Mouse (Mus musculus) hindbrain, embryonic 12.5 days (tissue): ENCODE measurements around the gene Cd209g. TPM values are rescaled to one million over a fixed set of nuclear protein-coding genes. Genes with fewer than 3 reads are reported as not detected.

Source experiments
- ATAC-seq: fragments of 200-750 bp; cut with Nextera tagmentation; 2 replicates; pipeline ENCODE4 v1.8.0; 2017; ENCODE audit warnings: moderate TSS enrichment; ENCODE audit not compliant: low FRiP score
- H3K27ac ChIP-seq: fragments of 300-500 bp; sonication (generic); 2 replicates; pipeline ENCODE4 v1.5.1; 2016; ENCODE audit warnings: mild to moderate bottlenecking
- H3K27me3 ChIP-seq: fragments of 300-500 bp; sonication (generic); 2 replicates; pipeline ENCODE4 v1.6.1; 2016; ENCODE audit warnings: mild to moderate bottlenecking
- H3K36me3 ChIP-seq: fragments of 300-500 bp; sonication (generic); 2 replicates; pipeline ENCODE4 v1.6.1; 2016; ENCODE audit warnings: mild to moderate bottlenecking
- H3K4me1 ChIP-seq: fragments of 300-500 bp; sonication (generic); 2 replicates; pipeline ENCODE4 v1.6.1; 2016
- H3K4me2 ChIP-seq: fragments of 300-500 bp; sonication (generic); replicated peaks from 2 replicates; pipeline ENCODE4 v1.6.1; 2016; ENCODE audit warnings: mild to moderate bottlenecking
- H3K4me3 ChIP-seq: fragments of 300-500 bp; sonication (generic); 2 replicates; pipeline ENCODE4 v1.5.1; 2016; ENCODE audit warnings: mild to moderate bottlenecking
- H3K9ac ChIP-seq: fragments of 300-500 bp; sonication (generic); 2 replicates; pipeline ENCODE4 v1.6.1; 2016; ENCODE audit warnings: mild to moderate bottlenecking, moderate library complexity
- H3K9me3 ChIP-seq: fragments of 300-500 bp; sonication (generic); replicated peaks from 2 replicates; pipeline ENCODE4 v1.6.1; 2016; ENCODE audit warnings: mild to moderate bottlenecking
- whole genome bisulfite sequencing: fragments of 180-500 bp; shearing (Covaris S2); methylation state at CpG from one replicate; pipeline ENCODE4 v1.1.7; 2016; 5-methylcytosine and 5-hydroxymethylcytosine counted together
- polyA plus RNA-seq: library from polyadenylated mRNA; unstranded; fragments of >200 nt; fragmentation: Nextera tagmentation; extraction: Ambion mirVana; gene quantifications from 2 replicates; pipeline ENCODE4 v1.2.1, GENCODE M21; 2016

Gene Cd209g
- polyA plus RNA-seq, 1 experiment from 2014 or later, result not detected

DNA sequence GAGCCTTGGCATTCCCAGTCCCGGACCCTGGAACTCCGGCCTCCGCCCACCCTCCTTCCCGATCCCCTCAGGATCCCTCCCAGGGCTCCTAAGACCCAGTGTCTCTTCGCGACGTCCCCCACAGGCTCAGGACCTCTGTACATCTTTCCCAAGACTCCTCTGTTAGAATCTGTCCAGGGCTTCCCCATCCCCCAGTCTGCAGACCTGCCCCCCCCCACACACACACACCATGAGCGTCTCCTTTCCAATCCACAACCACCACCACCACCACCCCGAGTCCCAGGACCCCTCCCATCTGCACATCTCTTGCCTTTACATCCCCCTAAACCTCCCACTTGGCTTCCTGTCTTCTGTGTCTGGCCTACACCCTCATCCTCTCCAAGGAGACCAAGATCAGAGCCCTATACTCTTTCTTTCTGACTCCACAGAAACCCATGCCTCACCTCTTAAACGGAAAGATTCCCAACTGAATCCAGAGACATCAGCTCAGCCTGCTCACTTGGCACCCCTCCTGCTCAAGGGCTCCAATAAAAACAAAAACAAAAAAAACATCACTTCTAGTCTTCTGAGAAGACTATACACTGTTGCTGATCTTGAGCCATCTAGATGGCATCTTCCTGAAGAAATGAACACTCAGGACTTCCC lies 33.1 kb downstream of the Cd209g start:
- H3K36me3 ChIP-seq, result no peaks in the 10 kb centered on the region
- 9% methylated on average over 10 of the region's 10 CpGs for WGBS
- ATAC-seq, result peak; percentile 11

DNA sequence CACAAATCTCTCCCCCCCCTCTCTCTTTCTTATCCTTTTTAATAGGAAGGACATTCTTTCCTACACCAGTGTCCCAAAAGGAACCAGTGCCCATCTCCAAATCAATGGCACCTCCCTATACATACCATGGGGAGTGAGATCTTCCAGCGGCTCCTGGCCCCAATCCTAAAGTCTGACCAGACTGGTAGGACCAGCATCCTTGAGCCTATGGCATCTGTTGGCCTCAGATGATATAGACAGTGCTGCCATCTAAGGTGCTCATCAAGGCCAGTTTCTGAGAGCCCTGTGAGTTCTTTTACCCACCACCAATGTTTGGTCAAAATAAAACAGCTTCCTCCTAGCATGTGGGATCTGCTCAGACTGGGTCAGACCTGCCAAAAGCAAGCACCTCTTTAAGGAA lies 34.0 kb downstream of the Cd209g start:
- 93% methylated on average over 1 of the region's 1 CpGs for WGBS
- Histone ChIP-seq H3K9ac (no peak overlapping the region), H3K4me1 (peaks cover 25% of the 10 kb centered on the region), H3K27me3 (no peaks in the 10 kb centered on the region), H3K9me3 (no peaks in the 10 kb centered on the region), H3K4me3 (no peak overlapping the region), H3K27ac (no peak overlapping the region), H3K4me2 (peak overlapping the region; percentile 69), H3K36me3 (no peaks in the 10 kb centered on the region)
- ATAC-seq, result no peak

More for the DNA sequence above, 33.1 kb downstream of the Cd209g start:
- Histone ChIP-seq H3K4me3 (peak overlapping the region; percentile 85), H3K27ac (peak overlapping the region; percentile 81), H3K9me3 (no peaks in the 10 kb centered on the region), H3K4me2 (peak overlapping the region; percentile 69), H3K27me3 (no peaks in the 10 kb centered on the region), H3K4me1 (peaks cover 25% of the 10 kb centered on the region), H3K9ac (peak overlapping the region; percentile 93)

DNA sequence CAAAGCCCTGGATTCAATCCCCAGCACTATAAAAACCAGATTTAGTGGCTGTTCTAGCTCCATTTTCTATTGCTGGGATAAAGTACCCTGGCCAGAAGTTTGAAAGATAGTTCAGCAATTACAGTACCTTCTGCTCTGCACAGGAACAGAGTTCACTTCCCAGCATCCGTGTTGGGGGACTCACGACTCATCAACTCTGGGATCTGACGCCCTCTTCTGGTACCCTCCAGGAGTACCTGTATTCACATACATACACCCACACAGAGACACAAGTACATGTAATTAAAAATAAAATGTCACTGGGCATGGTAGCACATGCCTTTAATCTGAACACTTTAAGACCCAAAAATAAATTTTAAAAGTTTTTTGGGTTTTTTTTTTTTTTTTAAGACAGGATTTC lies 38.6 kb downstream of the Cd209g start:
- Histone ChIP-seq H3K9me3 (no peaks in the 10 kb centered on the region; the same call in 1 of the 2 replicates), H3K4me3 (no peak overlapping the region)
- WGBS, result 61% methylated on average over 3 of the region's 3 CpGs

DNA sequence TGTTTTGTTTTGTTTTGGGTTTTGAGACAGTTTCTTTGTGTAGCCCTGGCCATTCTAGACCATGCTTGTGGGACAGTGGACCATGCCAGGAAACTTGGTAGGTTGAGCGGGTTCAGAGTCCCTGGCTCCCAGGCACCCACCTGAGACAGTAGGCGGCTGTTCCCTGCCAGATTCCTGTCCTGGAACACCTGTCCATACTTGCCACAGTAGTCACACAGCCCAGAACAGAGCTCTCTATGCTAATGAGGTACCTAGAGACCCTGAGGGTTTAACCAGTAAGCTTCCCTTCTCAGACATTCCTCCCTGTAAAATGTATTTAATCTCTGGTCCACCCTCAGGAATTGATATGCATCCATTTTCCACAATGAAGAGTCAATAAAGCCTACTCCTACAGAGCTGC lies 40.1 kb downstream of the Cd209g start:
- 78% methylated on average over 2 of the region's 2 CpGs for WGBS
- no peaks in the 10 kb centered on the region; the same call in 1 of the 2 replicates for H3K9me3 ChIP-seq
- H3K27me3 ChIP-seq, result no peaks in the 10 kb centered on the region
- ATAC-seq, result no peak
- H3K4me2 ChIP-seq, result no peak overlapping the region
- no peak overlapping the region for H3K9ac ChIP-seq
- no peak overlapping the region for H3K4me3 ChIP-seq
- peaks cover 8% of the 10 kb centered on the region; the same call in 1 of the 2 replicates for H3K4me1 ChIP-seq
- H3K27ac ChIP-seq, result no peak overlapping the region
- peaks cover 7% of the 10 kb centered on the region for H3K36me3 ChIP-seq

More for the DNA sequence above, 38.6 kb downstream of the Cd209g start:
- Histone ChIP-seq H3K9ac (no peak overlapping the region), H3K36me3 (peaks cover 7% of the 10 kb centered on the region), H3K4me2 (no peak overlapping the region), H3K4me1 (peaks cover 19% of the 10 kb centered on the region), H3K27me3 (no peaks in the 10 kb centered on the region), H3K27ac (no peak overlapping the region)
- no peak for ATAC-seq

DNA sequence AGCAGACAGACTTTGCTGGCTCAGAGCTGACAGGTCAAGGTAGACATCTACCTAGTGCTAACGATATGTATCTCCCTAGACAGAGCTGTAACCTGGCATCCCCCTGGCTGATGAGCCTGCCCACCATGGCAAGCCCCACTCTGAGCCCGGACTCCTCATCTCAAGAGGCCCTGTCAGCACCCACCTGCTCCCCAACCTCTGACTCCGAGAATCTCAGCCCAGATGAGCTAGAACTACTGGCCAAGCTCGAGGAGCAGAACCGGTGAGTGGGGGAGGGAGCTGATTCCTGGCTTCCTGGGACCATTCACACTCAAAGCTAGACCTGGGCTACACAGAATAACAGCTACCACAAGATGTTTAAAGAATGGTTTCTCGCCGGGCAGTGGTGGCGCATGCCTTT lies 49.5 kb downstream of the Cd209g start:
- no peak overlapping the region for H3K27ac ChIP-seq
- no peaks in the 10 kb centered on the region for H3K27me3 ChIP-seq
- H3K36me3 ChIP-seq, result peaks cover 53% of the 10 kb centered on the region
- ATAC-seq, result no peak
- H3K9ac ChIP-seq, result no peak overlapping the region
- no peaks in the 10 kb centered on the region for H3K4me1 ChIP-seq
- H3K4me2 ChIP-seq, result no peak overlapping the region
- H3K9me3 ChIP-seq, result no peaks in the 10 kb centered on the region
- WGBS, result 85% methylated on average over 8 of the region's 8 CpGs
- H3K4me3 ChIP-seq, result no peak overlapping the region

DNA sequence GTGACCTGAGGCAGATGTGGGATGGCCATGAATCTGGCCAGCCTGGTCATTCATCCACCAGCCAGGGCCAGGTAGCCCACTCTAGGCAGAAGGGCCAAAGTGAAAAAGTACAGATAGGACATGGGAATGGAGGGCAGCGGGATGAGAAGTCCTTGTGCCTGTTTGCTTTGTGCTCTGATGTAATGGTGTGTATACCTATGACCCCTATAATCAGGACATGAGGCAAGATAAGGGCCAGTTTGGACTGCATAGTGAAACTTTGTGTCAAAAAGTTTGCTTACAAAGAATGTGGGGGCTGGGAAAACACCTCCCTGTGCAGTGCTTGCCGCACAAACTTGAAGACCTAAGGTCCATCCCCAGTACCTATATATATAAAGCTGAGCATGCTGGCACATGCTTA lies 52.3 kb downstream of the Cd209g start:
- no peak for ATAC-seq
- Histone ChIP-seq H3K27ac (no peak overlapping the region), H3K4me1 (no peaks in the 10 kb centered on the region), H3K9me3 (no peaks in the 10 kb centered on the region), H3K9ac (no peak overlapping the region), H3K4me3 (no peak overlapping the region), H3K4me2 (no peak overlapping the region), H3K27me3 (no peaks in the 10 kb centered on the region), H3K36me3 (peaks cover 67% of the 10 kb centered on the region)
- 96% methylated on average over 2 of the region's 2 CpGs for WGBS

Other genes with a start within 250 kb of the Cd209g start
- not detected in 2 replicates for gene Cd209b, start 207.3 kb upstream of the Cd209g start, polyA plus RNA-seq
- 0.23 and 0.53 TPM in 2 replicates for gene Cd209c, start 179.4 kb upstream of the Cd209g start, polyA plus RNA-seq
- not detected in 2 replicates for gene Cd209f, start 28.3 kb upstream of the Cd209g start, polyA plus RNA-seq
- 70.1 and 70.6 TPM in 2 replicates for gene Evi5l, start 32.5 kb downstream of the Cd209g start, polyA plus RNA-seq
- gene Prr36, start 83.4 kb downstream of the Cd209g start, polyA plus RNA-seq, result 39.2 and 42.0 TPM in 2 replicates
- 0.17 TPM in 1 of 2 replicates, not detected in the other for gene Lrrc8e, start 92.7 kb downstream of the Cd209g start, polyA plus RNA-seq
- gene Map2k7, start 104.6 kb downstream of the Cd209g start, polyA plus RNA-seq, result 41.2 and 46.4 TPM in 2 replicates
- gene Gm49320, start 104.8 kb downstream of the Cd209g start, polyA plus RNA-seq, result 1.4 and 2.0 TPM in 2 replicates
- gene Tgfbr3l, start 114.1 kb downstream of the Cd209g start, polyA plus RNA-seq, result 4.0 and 8.7 TPM in 2 replicates
- 57.3 and 60.2 TPM in 2 replicates for gene Snapc2, start 119.0 kb downstream of the Cd209g start, polyA plus RNA-seq
- 194 and 195 TPM in 2 replicates for gene Ctxn1, start 125.2 kb downstream of the Cd209g start, polyA plus RNA-seq
- gene Timm44, start 141.8 kb downstream of the Cd209g start, polyA plus RNA-seq, result 49.9 and 54.1 TPM in 2 replicates
- 22.3 and 24.1 TPM in 2 replicates for gene Ccl25, start 191.1 kb downstream of the Cd209g start, polyA plus RNA-seq
- gene Elavl1, start 191.3 kb downstream of the Cd209g start, polyA plus RNA-seq, result 248 and 251 TPM in 2 replicates